Comparison of ENCODE assay signal across 22 mouse cellular contexts in the genomic region with DNA sequence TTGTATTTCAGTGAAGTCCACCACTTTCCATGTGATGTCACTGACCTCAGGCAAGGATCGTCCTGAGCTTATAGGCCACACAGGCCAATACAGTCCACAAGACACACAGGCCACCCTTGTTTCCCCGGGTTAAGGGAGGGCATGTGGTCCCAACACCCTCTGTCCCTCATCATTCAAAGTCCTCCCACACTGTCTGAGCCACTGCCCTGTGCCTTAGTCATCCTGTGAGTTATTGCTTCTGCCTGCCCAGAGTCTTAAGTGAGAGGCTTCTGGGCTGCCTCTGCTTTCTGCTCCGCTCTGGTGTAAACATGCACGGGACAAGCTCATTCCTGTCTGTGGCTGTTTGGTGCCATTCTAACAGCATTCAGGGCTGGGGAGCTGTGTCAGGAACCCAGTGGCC. TPM values are rescaled to one million over a fixed set of nuclear protein-coding genes. Genes with fewer than 3 reads are reported as not detected.
DNase-seq lines count a peak whose midpoint lies in the region; ATAC-seq and TF ChIP-seq lines count a peak whose summit lies in the region.
"Had no signal": no experiment of that assay in that cellular context is flagged by ENCODE, and none has a peak within 500 bp of the region (broad histone marks: within the 10 kb centered on the region; RNA-seq: fewer than 3 reads in every experiment).

No protein-coding gene starts in this region.

- H3K4me3 ChIP-seq in C2C12 (ENCODE audit: insufficient read depth, poor library complexity, severe bottlenecking), result no peak overlapping the region
- no peak overlapping the region for H3K4me3 ChIP-seq in embryonic fibroblast, embryonic 13.5 days (ENCODE audit: insufficient read depth, low read length)
- no peak overlapping the region for H3K4me3 ChIP-seq in kidney, adult 2 months (ENCODE audit: insufficient read depth, low read depth, low read length)
- H3K4me3 ChIP-seq: forebrain, embryonic 10.5 days; heart, adult 2 months; heart, embryonic 15.5 days; intestine, embryonic 15.5 days; limb, embryonic 15.5 days; megakaryocyte, embryonic 14.5 days; stomach, embryonic 15.5 days had no signal

- H3K79me3 ChIP-seq in C2C12 (ENCODE audit: low read depth), result peaks cover 4% of the 10 kb centered on the region

- ATAC-seq in inflammation-experienced regulatory T-cells, adult 6 months, result no peak
- ATAC-seq: intestine, embryonic 15.5 days; liver, postnatal 0 days; midbrain, embryonic 16.5 days had no signal

- no peaks in the 10 kb centered on the region for H3K36me3 ChIP-seq in C2C12 (ENCODE audit: control insufficient read depth, insufficient read depth)
- no peaks in the 10 kb centered on the region for H3K36me3 ChIP-seq in kidney, adult 2 months (ENCODE audit: control insufficient read depth, insufficient read depth, low read length)
- H3K36me3 ChIP-seq: forebrain, embryonic 10.5 days; heart, embryonic 15.5 days; intestine, embryonic 15.5 days; limb, embryonic 15.5 days; stomach, embryonic 15.5 days had no signal

- no peak for TF ChIP-seq CTCF in C2C12 (IDR thresholded peaks at IDR 0.05; ENCODE audit: control insufficient read depth, insufficient read depth, insufficient read length)
- TF ChIP-seq CTCF in embryonic fibroblast, embryonic 13.5 days (IDR thresholded peaks at IDR 0.05; ENCODE audit: borderline replicate concordance, insufficient read depth, low read length), result no peak
- TF ChIP-seq CTCF in kidney, adult 2 months (conservative IDR thresholded peaks at IDR 0.05; ENCODE audit: insufficient read depth, insufficient read length, low read depth, low read length), result no peak

- H3K4me1 ChIP-seq in embryonic fibroblast, embryonic 13.5 days (ENCODE audit: control insufficient read depth, insufficient read depth, low read length), result peaks cover 11% of the 10 kb centered on the region
- peaks cover 3% of the 10 kb centered on the region; the same call in 1 of the 2 replicates for H3K4me1 ChIP-seq in kidney, adult 2 months (ENCODE audit: control insufficient read depth, insufficient read depth, low read length)

- peak; percentile 19 to 22 for DNase-seq in cerebellum, postnatal 25 days
- no peak for DNase-seq in cerebellum, postnatal 36 days
- DNase-seq in 3T3-L1 (ENCODE audit: low read depth, low spot score), result peak; percentile 88
- DNase-seq in kidney, adult 2 months, result no peak
- DNase-seq in layer of hippocampus, postnatal 14 days (ENCODE audit: low spot score in 2 of 2), result no peak
- DNase-seq: gastrocnemius, postnatal 10 days; heart, adult 2 months; kidney, postnatal 25 days; liver, postnatal 0 days; lung, postnatal 14 days; spleen, adult 18-20 months; thymus, postnatal 14 days had no signal

- peak; percentile 30; the same call in 1 of the 2 replicates for TF ChIP-seq POLR2A in embryonic fibroblast, embryonic 13.5 days (IDR thresholded peaks at IDR 0.05; ENCODE audit: low read depth, low read length)
- no peak for TF ChIP-seq POLR2A in kidney, adult 2 months (IDR thresholded peaks at IDR 0.05; ENCODE audit: low read depth, low read length)

- H3K27me3 ChIP-seq in C2C12 (ENCODE audit: control insufficient read depth, insufficient read depth, insufficient read length), result no peaks in the 10 kb centered on the region
- no peaks in the 10 kb centered on the region for H3K27me3 ChIP-seq in kidney, adult 2 months (replicated peaks; ENCODE audit: control insufficient read depth, insufficient read depth, low read length)
- H3K27me3 ChIP-seq: heart, embryonic 15.5 days; intestine, embryonic 15.5 days; limb, embryonic 15.5 days; stomach, embryonic 15.5 days had no signal

- H3K79me2 ChIP-seq in C2C12 (ENCODE audit: control insufficient read depth, insufficient read depth), result peaks cover 6% of the 10 kb centered on the region

- WGBS in kidney, adult 2 months, result 53% methylated on average over 4 of the region's 4 CpGs

- H3ac ChIP-seq in C2C12 (ENCODE audit: control insufficient read depth, insufficient read length, low read depth), result no peak overlapping the region

- H3K27ac ChIP-seq in embryonic fibroblast, embryonic 13.5 days (ENCODE audit: insufficient read depth, low read length), result peak overlapping the region; percentile 59; the same call in 1 of the 2 replicates
- H3K27ac ChIP-seq in kidney, adult 2 months (ENCODE audit: insufficient read depth, low read depth, low read length), result no peak overlapping the region
- H3K27ac ChIP-seq: forebrain, embryonic 10.5 days; heart, adult 2 months; heart, embryonic 15.5 days; intestine, embryonic 15.5 days; limb, embryonic 15.5 days; stomach, embryonic 15.5 days had no signal

TF ChIP-seq in C2C12, 6 proteins besides CTCF, POLR2A, EP300 and RAD21:
- TF ChIP-seq USF1 (IDR thresholded peaks at IDR 0.05; ENCODE audit: low read depth) (peak; percentile 44), MAX (IDR thresholded peaks at IDR 0.05) (peak; percentile 60), MYOG (IDR thresholded peaks at IDR 0.05; ENCODE audit: control insufficient read depth, extremely low read depth, insufficient read length) (no peak), MYOD1 (IDR thresholded peaks at IDR 0.05; ENCODE audit: control insufficient read depth, insufficient read length, low read depth) (peak; percentile 41), FOSL1 (IDR thresholded peaks at IDR 0.05; ENCODE audit: insufficient read depth, low read length, poor library complexity, severe bottlenecking) (no peak), CEBPB (IDR thresholded peaks at IDR 0.05; ENCODE audit: low read depth) (no peak)

RNA-seq across cellular contexts. Expression of gene Nacc2, which starts 21.3 kb away (rescaled TPM):
- polyA plus RNA-seq in C2C12 (2012; fragmentation: generic; extraction: Trizol), result 20.8 TPM
- 21.1 and 23.1 TPM in 2 replicates for polyA plus RNA-seq in embryonic fibroblast, embryonic 13.5 days (2011; ENCODE audit: insufficient read length, low read depth, missing spikeins)
- polyA plus RNA-seq in inflammation-experienced regulatory T-cells, adult 6 months (2017; shearing (Covaris generic)), result under 1 TPM; 0.47 to 0.78 (median 0.57) TPM
- polyA plus RNA-seq in kidney, adult 2 months (2012; rRNA removed), result 38.1 and 57.0 TPM in 2 replicates
- total RNA-seq in layer of hippocampus, postnatal 14 days (2021), result 10 to 100 TPM; 58.1 to 58.9 TPM

Comparison
In these comparisons a context has a peak if more than half of its experiments do, and no peak if none do; other contexts are left out.
1. DNase-seq: peak in cerebellum, postnatal 25 days (2 of 2) and 3T3-L1 (single experiment); none in cerebellum, postnatal 36 days (0 of 2), kidney, adult 2 months (single experiment) and layer of hippocampus, postnatal 14 days (0 of 2).
2. RNA of gene Nacc2, which starts 21.3 kb away (polyA plus RNA-seq): 38.1 to 57.0 TPM in kidney, adult 2 months, 21.1 to 23.1 TPM in embryonic fibroblast, embryonic 13.5 days and 20.8 TPM in C2C12 (single experiment); 0.47 to 0.78 TPM in inflammation-experienced regulatory T-cells, adult 6 months; every median in the first group is over 10 times any median in the second.